Mouse (Mus musculus) MEL-GATA-1-ER (cell line): ENCODE results near the gene Fthl17d.
"Not testable (repeated sequence)": the region's sequence is repeated elsewhere in the genome, so short reads cannot be mapped to it uniquely, and the experiment has no call there.

ENCODE experiments used
- DNase-seq: peaks from one replicate; pipeline ENCODE4 v3.0.0-alpha.2; 2012; ENCODE audit warnings: low read depth; ENCODE audit errors: extremely low read depth

The Fthl17d gene

DNA sequence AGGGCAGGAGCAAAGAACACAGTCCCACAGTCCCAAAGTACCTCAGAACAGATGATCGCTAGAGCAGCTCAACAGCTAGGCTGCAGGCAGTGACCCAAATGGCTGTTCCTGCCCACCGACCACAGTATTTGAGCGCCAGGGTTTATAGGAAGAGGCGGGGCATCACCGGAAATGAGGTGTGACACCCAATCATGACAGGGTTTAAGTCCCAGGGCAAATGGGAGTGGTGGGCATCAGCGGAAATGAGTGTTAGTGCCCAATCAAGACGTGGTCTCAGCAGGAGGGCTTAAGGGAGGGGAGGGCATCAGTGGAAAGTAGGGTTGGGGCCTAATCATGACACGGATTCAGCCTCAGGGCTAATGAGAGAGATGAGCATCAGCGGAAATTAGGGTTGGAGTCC lies at the start of gene Fthl17d:
TSS of gene Fthl17d (minus strand) at position 101 of the 400 bp plus-strand sequence.
- not testable (repeated sequence) for DNase-seq

DNA sequence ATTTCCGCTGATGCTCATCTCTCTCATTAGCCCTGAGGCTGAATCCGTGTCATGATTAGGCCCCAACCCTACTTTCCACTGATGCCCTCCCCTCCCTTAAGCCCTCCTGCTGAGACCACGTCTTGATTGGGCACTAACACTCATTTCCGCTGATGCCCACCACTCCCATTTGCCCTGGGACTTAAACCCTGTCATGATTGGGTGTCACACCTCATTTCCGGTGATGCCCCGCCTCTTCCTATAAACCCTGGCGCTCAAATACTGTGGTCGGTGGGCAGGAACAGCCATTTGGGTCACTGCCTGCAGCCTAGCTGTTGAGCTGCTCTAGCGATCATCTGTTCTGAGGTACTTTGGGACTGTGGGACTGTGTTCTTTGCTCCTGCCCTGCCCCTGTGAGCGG lies 46.6 kb upstream of the Fthl17d start, which contains the start of gene Fthl17e:
TSS of gene Fthl17e (plus strand) at position 301 of the 400 bp plus-strand sequence.
- not testable (repeated sequence) for DNase-seq

DNA sequence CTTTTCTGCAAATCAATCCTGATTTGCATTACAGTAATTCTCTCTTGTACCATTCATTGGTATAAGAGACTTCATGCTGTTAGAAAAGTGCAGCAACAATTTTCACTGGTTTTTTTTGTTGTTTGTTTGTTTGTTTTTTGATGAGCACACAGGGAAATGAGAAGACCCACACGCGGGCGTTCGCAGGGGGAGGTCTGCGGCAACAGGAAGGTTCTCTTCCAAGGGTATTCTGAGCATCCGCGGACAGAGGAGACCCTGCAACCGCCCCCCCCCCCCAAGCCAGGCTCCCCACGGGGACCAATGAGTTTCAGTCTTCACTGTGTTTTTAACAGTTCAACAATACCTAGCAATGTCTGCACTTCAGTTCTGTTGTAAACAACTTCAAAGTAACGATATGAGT lies 32.9 kb upstream of the Fthl17d start:
- no peak for DNase-seq

DNA sequence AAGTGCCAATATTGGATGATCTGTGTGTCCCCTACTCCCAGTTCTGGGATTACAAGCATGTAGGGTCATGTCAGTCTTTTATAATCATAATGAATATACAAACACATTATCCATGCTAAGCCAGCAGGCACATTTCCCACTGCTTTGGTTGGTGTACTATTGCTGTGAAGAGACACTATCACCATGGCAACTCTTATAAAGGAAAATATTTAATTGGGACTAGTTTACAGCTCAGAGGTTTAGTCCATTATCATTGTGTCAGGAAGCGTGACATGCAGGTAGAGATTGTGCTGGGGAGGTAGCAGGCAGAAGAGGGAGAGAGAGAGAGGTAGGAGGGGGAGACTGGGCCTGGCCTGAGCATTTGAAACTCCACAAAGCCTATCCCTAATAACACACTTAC lies 29.5 kb upstream of the Fthl17d start:
- DNase-seq = no peak

DNA sequence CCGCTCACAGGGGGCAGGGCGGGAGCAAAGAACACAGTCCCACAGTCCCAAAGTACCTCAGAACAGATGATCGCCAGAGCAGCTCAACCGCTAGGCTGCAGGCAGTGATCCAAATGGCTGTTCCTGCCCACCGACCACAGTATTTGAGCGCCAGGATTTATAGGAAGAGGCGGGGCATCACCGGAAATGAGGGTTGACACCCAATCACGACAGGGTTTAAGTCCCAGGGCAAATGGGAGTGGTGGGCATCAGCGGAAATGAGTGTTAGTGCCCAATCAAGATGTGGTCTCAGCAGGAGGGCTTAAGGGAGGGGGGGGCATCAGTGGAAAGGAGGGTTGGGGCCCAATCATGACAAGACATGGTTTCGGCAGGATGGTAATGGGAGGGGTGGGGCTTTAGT lies 10.1 kb downstream of the Fthl17d start, which contains the start of gene Fthl17c:
TSS of gene Fthl17c (minus strand) at position 101 of the 400 bp plus-strand sequence.
- DNase-seq = not testable (repeated sequence)

DNA sequence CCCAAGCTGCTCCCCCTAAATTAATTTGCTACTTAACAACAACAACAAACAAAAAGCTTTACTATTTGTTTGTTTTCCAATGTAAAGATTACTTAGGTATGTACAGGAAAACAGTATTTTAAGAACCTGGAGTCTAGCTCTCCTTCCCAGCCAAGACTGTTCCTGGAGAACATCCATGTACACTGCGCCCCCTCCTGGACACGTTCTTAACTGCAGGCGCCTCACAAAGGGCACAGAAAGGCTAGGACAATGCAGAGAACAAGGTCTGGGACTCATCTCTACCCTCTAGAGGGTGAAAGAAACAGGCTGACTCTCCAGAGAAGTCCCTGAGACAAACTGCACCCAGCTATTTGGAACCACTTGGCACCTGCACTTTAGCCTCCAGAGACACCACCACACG lies 21.9 kb downstream of the Fthl17d start:
- not testable (repeated sequence) for DNase-seq

DNA sequence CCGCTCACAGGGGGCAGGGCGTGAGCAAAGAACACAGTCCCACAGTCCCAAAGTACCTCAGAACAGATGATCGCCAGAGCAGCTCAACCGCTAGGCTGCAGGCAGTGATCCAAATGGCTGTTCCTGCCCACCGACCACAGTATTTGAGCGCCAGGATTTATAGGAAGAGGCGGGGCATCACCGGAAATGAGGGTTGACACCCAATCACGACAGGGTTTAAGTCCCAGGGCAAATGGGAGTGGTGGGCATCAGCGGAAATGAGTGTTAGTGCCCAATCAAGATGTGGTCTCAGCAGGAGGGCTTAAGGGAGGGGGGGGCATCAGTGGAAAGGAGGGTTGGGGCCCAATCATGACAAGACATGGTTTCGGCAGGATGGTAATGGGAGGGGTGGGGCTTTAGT lies 23.7 kb downstream of the Fthl17d start, which contains the start of gene Fthl17b:
TSS of gene Fthl17b (minus strand) at position 101 of the 400 bp plus-strand sequence.
- DNase-seq = not testable (repeated sequence)

DNA sequence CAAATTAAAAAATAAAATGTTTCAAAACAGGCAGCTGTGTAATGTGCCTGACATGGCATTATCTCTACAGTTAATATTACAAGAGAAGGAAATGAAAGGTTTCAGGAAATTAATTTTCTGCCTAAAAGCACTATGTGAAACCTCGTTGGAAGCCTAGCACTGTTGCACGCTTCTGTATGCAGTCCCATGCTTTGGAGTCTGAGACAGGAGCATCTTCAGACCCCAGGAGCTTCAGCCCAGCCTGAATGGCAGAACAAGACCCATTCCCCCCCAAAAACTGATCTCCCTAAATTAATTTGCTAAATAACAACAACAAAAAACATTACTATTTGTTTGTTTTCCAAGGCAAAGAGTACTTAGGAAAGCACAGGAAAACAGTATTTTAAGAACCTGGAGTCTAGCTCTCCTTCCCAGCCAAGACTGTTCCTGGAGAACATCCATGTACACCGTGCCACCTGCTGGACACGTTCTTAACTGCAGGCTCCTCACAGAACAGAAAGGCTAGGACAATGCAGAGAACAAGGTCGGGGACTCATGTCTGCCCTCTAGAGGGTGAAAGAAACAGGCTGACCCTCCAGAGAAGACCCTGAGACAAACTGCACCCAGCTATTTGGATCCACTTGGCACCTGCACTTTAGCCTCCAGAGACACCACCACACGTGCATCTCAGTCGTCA lies 38.3 kb downstream of the Fthl17d start:
- DNase-seq = not testable (repeated sequence)

DNA sequence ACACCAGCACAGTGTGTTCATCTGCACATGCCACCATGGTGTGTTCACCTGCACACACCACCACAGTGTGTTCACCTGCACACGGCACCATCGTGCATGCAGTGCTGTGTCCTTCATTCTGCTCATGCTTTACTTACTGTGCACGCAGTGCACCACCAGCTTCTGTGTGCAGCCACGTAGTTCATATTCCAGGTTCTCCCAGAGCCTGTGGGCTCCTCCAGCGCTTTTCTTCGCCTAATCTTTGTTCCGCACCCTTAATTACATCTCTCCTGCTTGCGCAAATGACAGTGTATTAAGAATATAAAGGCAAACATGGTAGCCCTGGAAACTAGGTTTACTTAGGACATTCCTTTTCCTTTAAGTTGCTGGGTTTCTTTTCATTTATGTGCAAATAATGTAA lies 42.5 kb downstream of the Fthl17d start:
- no peak for DNase-seq
